Mouse (Mus musculus): Measurements from ENCODE around the gene Dcst1. TPM values are rescaled to one million over a fixed set of nuclear protein-coding genes. Genes with fewer than 3 reads are reported as not detected.

Gene Dcst1
- polyA plus RNA-seq, 1 experiment = not detected

GRCm38 (mm10) chr3:89359630-89360029 lies 5.4 kb downstream of the Dcst1 start:
- Histone ChIP-seq H3K36me3 (ENCODE audit: control insufficient read depth) (no peaks in the 10 kb centered on the region), H3K4me3 (replicated peaks) (no peak overlapping the region), H3K27me3 (ENCODE audit: control insufficient read depth) (peaks cover 5% of the 10 kb centered on the region), H3K9me3 (ENCODE audit: control insufficient read depth, low read length) (no peaks in the 10 kb centered on the region), H3K4me1 (ENCODE audit: control insufficient read depth) (no peaks in the 10 kb centered on the region)
- TF ChIP-seq GATA1 (IDR thresholded peaks at IDR 0.05; ENCODE audit: low read length) = no peak
- no peak for TF ChIP-seq TAL1 (IDR thresholded peaks at IDR 0.05; ENCODE audit: low read length)

GRCm38 (mm10) chr3:89356029-89356428 lies 9.0 kb downstream of the Dcst1 start:
- no peak for TF ChIP-seq TAL1 (IDR thresholded peaks at IDR 0.05; ENCODE audit: low read length)
- TF ChIP-seq GATA1 (IDR thresholded peaks at IDR 0.05; ENCODE audit: low read length) = no peak
- Histone ChIP-seq H3K27me3 (ENCODE audit: control insufficient read depth) (peaks cover 33% of the 10 kb centered on the region), H3K36me3 (ENCODE audit: control insufficient read depth) (no peaks in the 10 kb centered on the region), H3K9me3 (ENCODE audit: control insufficient read depth, low read length) (no peaks in the 10 kb centered on the region), H3K4me1 (ENCODE audit: control insufficient read depth) (peaks cover 4% of the 10 kb centered on the region), H3K4me3 (replicated peaks) (no peak overlapping the region)

DNA sequence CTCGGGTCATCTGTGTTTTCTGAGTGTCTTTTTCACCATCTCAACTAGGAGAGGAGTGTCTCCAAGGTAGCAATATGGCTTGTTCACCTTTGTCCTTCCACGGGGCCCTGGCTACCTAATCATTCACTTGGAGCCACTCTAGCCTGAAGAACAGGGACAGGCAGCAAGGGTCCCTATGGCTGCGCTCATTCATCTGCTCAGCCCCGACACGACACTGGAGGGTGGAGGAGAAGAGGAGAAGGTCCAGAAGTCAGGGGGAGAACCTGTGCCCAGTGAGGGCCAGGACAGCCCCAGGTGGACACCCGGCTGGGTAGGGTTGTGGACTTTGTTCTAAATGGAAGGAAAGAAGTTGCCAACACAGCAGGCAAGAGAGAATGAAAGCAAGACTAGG lies 9.5 kb downstream of the Dcst1 start:
- no peak for TF ChIP-seq TAL1 (IDR thresholded peaks at IDR 0.05; ENCODE audit: low read length)
- no peak for TF ChIP-seq GATA1 (IDR thresholded peaks at IDR 0.05; ENCODE audit: low read length)
- H3K36me3 ChIP-seq (ENCODE audit: control insufficient read depth) = no peaks in the 10 kb centered on the region
- peaks cover 4% of the 10 kb centered on the region for H3K4me1 ChIP-seq (ENCODE audit: control insufficient read depth)
- H3K9me3 ChIP-seq (ENCODE audit: control insufficient read depth, low read length) = no peaks in the 10 kb centered on the region
- peaks cover 35% of the 10 kb centered on the region for H3K27me3 ChIP-seq (ENCODE audit: control insufficient read depth)
- no peak overlapping the region for H3K4me3 ChIP-seq (replicated peaks)

- Histone ChIP-seq H3K36me3 (ENCODE audit: control insufficient read depth) (no peaks in the 10 kb centered on the region), H3K4me3 (replicated peaks) (no peak overlapping the region), H3K27me3 (ENCODE audit: control insufficient read depth) (peaks cover 39% of the 10 kb centered on the region), H3K9me3 (ENCODE audit: control insufficient read depth, low read length) (no peaks in the 10 kb centered on the region), H3K4me1 (ENCODE audit: control insufficient read depth) (peaks cover 9% of the 10 kb centered on the region)
- no peak for TF ChIP-seq TAL1 (IDR thresholded peaks at IDR 0.05; ENCODE audit: low read length)
- no peak for TF ChIP-seq GATA1 (IDR thresholded peaks at IDR 0.05; ENCODE audit: low read length)
These were observed 10.1 kb downstream of the Dcst1 start for GRCm38 (mm10) chr3:89354816-89355511.

DNA sequence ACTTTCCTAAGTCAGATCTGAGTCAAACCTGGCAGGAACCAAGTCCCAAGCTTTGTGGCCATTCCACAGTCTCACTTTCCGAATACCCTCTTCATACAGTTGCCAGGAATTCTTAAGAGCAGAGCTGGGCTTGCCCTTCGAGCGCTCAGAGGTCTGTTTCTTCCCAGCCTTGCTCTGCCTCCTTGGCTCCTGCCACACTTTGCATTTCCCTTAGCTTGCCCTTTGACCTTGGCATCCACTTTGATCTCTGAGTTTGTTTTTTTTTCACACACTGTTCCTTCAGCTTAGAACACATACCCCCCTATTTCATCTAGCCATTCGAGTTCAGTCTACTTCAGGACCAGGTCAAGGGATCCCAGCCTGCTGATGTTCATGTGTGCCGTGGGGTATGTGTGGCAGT lies 13.8 kb downstream of the Dcst1 start:
- H3K4me3 ChIP-seq (replicated peaks) = no peak overlapping the region
- no peaks in the 10 kb centered on the region for H3K36me3 ChIP-seq (ENCODE audit: control insufficient read depth)
- no peaks in the 10 kb centered on the region for H3K9me3 ChIP-seq (ENCODE audit: control insufficient read depth, low read length)
- H3K27me3 ChIP-seq (ENCODE audit: control insufficient read depth) = peaks cover 70% of the 10 kb centered on the region
- TF ChIP-seq TAL1 (IDR thresholded peaks at IDR 0.05; ENCODE audit: low read length) (no peak), GATA1 (IDR thresholded peaks at IDR 0.05; ENCODE audit: low read length) (no peak)
- H3K4me1 ChIP-seq (ENCODE audit: control insufficient read depth) = peaks cover 19% of the 10 kb centered on the region

DNA sequence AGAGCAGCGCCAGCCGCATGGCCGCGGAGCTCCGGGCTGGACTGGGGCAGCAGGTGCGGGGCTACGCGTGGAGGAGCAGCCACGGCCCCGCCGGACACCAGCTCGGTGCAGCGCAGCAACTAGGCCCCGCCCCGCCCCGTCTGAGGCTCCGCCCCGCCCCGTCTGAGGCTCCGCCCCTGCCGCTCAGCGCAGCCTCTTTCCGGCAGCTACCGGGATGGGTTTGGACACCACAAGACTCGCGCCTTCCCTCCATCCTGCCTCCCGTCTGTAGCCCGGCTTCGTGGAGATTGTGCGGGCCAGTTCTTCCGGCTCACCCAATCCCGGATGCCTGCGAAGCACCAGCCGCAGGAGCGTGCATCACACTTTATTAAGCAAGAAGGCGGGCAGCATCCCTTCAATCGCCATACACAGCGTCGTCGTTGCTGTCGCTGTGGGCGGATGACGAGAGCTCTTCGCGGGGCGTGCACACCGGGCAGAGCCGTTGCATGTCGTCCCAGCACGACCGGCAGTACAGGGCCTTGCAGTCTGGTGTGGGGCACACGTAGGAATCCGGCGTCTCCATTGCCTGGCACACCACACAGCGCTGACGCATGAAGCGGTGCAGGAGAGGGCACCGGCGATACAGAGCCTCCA lies 15.1 kb downstream of the Dcst1 start, which contains the start of gene Adam15:
Gene Adam15 (minus strand): TSS at position 128 of the 633 bp plus-strand sequence.
- TF ChIP-seq GATA1 (IDR thresholded peaks at IDR 0.05; ENCODE audit: low read length) (no peak), TAL1 (IDR thresholded peaks at IDR 0.05; ENCODE audit: low read length) (no peak)
- H3K4me3 ChIP-seq (replicated peaks) = peak within 1 kb of the TSS; percentile 53
- no peaks in the 10 kb centered on the region for H3K9me3 ChIP-seq (ENCODE audit: control insufficient read depth, low read length)
- no peaks in the 10 kb centered on the region for H3K36me3 ChIP-seq (ENCODE audit: control insufficient read depth)
- H3K27me3 ChIP-seq (ENCODE audit: control insufficient read depth) = peaks cover 68% of the 10 kb centered on the region
- H3K4me1 ChIP-seq (ENCODE audit: control insufficient read depth) = peaks cover 19% of the 10 kb centered on the region

DNA sequence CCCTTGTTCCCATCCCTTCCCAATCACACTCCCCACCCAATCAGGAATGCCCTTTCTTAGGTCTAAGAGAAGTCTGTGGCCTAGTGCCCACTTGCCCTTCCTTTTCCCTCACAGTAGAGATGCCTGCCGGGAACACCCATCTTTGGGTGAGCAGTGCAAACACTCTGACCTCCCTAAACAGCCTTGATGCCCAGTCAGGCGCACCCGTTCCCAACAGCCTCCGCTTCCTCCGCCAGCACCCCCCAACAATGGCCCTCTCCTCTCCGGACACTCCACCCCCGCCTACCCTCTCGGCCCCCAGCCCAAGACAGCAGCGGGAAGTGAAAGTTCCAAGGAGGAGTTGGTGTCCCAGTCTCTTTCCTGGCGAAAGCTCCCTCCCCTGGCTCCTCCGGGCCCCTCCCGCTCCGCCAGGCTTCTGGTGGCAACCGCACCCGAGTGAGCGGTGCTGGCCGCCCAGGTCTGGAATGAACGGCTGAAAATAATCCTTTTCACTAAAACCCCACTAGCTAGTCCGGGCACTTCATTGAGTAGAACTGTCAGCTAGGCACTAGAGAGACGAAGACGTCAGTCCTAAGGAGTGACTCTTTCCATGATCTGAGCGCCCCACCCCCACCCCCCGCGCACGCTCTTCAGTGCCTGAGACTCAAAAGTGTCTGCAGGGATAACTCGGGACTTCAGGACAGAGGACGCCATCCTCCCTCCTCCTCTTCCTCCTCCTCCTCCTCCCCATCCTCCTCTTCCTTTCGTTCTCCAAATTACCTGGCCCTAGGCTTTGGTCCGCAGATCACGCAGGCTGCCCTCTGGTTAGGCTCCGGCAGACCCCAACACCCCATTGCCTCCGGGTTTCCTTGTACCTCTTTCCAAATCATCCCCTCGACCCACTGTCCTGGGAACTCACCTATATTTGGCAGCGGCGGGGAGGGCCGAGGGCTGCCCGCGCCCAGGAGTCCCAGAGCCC lies 15.9 kb downstream of the Dcst1 start:
- Histone ChIP-seq H3K9me3 (ENCODE audit: control insufficient read depth, low read length) (no peaks in the 10 kb centered on the region), H3K4me3 (replicated peaks) (peak overlapping the region; percentile 53), H3K27me3 (ENCODE audit: control insufficient read depth) (peaks cover 67% of the 10 kb centered on the region), H3K36me3 (ENCODE audit: control insufficient read depth) (no peaks in the 10 kb centered on the region), H3K4me1 (ENCODE audit: control insufficient read depth) (peaks cover 17% of the 10 kb centered on the region)
- TF ChIP-seq TAL1 (IDR thresholded peaks at IDR 0.05; ENCODE audit: low read length) = no peak
- no peak for TF ChIP-seq GATA1 (IDR thresholded peaks at IDR 0.05; ENCODE audit: low read length)

DNA sequence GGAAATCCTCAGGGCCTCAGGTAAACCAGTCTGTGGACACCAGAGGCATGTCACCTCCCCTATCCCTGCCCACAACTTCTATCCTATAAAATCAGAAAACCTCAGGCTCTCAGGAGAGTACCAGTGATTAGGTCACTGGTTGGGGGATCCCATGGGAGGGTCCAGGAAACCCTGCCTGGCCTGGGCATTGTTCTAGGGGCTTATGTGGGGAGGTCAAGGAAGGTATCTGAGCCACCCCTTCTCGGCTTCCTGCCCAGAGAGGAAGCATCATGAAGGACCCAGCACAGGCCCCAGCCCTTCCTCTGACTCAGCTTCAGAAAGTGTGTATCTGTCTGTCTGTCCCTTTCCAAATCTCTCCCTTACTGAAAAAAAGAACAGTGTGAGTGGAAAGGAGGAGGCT lies 17.1 kb downstream of the Dcst1 start:
- no peak overlapping the region for H3K4me3 ChIP-seq (replicated peaks)
- H3K27me3 ChIP-seq (ENCODE audit: control insufficient read depth) = peaks cover 59% of the 10 kb centered on the region
- peaks cover 15% of the 10 kb centered on the region for H3K4me1 ChIP-seq (ENCODE audit: control insufficient read depth)
- no peaks in the 10 kb centered on the region for H3K9me3 ChIP-seq (ENCODE audit: control insufficient read depth, low read length)
- TF ChIP-seq TAL1 (IDR thresholded peaks at IDR 0.05; ENCODE audit: low read length) (no peak), GATA1 (IDR thresholded peaks at IDR 0.05; ENCODE audit: low read length) (no peak)
- H3K36me3 ChIP-seq (ENCODE audit: control insufficient read depth) = no peaks in the 10 kb centered on the region
